ENCODE assay signal across 9 mouse cellular contexts in genomic region chr17:29034264-29034663, GRCm38 (mm10). TPM values are rescaled to one million over a fixed set of nuclear protein-coding genes. Genes with fewer than 3 reads are reported as not detected.
DNase-seq lines count a peak whose midpoint lies in the region; ATAC-seq and TF ChIP-seq lines count a peak whose summit lies in the region.
"Had no signal": no experiment of that assay in that cellular context is flagged by ENCODE, and none has a peak within 500 bp of the region (broad histone marks: within the 10 kb centered on the region; RNA-seq: fewer than 3 reads in every experiment).

No protein-coding gene starts in this region.

- intact Hi-C loops in heart, adult 2 months (cut with DNase I), result loop anchor here (5.0 kb wide), 1 partner anchor 342 kb away; the partner anchor contains the start of genes Mapk14 and Slc26a8

- TF ChIP-seq POLR2A in heart, adult 2 months (IDR thresholded peaks at IDR 0.05; ENCODE audit: insufficient read depth, low read depth, low read length), result no peak
- no peak; the same call in 1 of the 2 replicates for TF ChIP-seq POLR2A in CH12.LX (IDR thresholded peaks at IDR 0.05; ENCODE audit: low read depth, low read length)

- no peak for TF ChIP-seq RAD21 in CH12.LX (IDR thresholded peaks at IDR 0.05; ENCODE audit: low read depth, low read length)

- peak overlapping the region; percentile 74 for H3K4me2 ChIP-seq in CH12.LX (ENCODE audit: insufficient read depth, low read depth, poor library complexity, severe bottlenecking)
- H3K4me2 ChIP-seq in forebrain, embryonic 14.5 days (ENCODE audit: low read length), result peak overlapping the region; percentile 99
- peak overlapping the region; percentile 88 for H3K4me2 ChIP-seq in liver, embryonic 13.5 days

- no peaks in the 10 kb centered on the region for H3K27me3 ChIP-seq in heart, adult 2 months (ENCODE audit: control insufficient read depth, insufficient read depth, low read length)
- no peaks in the 10 kb centered on the region for H3K27me3 ChIP-seq in CH12.LX (replicated peaks)
- H3K27me3 ChIP-seq in forebrain, embryonic 14.5 days (replicated peaks; ENCODE audit: control insufficient read depth, insufficient read depth, low read length), result no peaks in the 10 kb centered on the region
- H3K27me3 ChIP-seq in liver, embryonic 13.5 days, result no peaks in the 10 kb centered on the region
- H3K27me3 ChIP-seq: Patski had no signal

- peak overlapping the region; percentile 83 for H3K4me3 ChIP-seq in heart, adult 2 months
- H3K4me3 ChIP-seq in CH12.LX (replicated peaks in 1 of 3; ENCODE audit: low read depth in 2 of 3, low read length in 2 of 3, poor library complexity in 1 of 3), result peak overlapping the region; percentile 64 to 91 (median 76)
- H3K4me3 ChIP-seq in forebrain, embryonic 14.5 days (ENCODE audit: low read depth, low read length), result peak overlapping the region; percentile 80
- H3K4me3 ChIP-seq in liver, embryonic 13.5 days (replicated peaks), result peak overlapping the region; percentile 79

- ATAC-seq in forebrain, embryonic 14.5 days, result no peak
- ATAC-seq in liver, embryonic 13.5 days (ENCODE audit: low read depth), result no peak
- ATAC-seq: Patski had no signal

- in situ Hi-C loops in CH12.LX (cut with MboI; ENCODE audit: low pct_ligation_motif_present, low pct_unique_long_range_greater_than_20kb, low sequenced_read_pairs), result no loop called here

- dilution Hi-C loops in CH12.LX (cut with MboI; ENCODE audit: extremely low pct_ligation_motif_present, extremely low pct_unique_long_range_greater_than_20kb, low sequenced_read_pairs), result no loop called here

- H3K36me3 ChIP-seq in heart, adult 2 months (ENCODE audit: control insufficient read depth, insufficient read depth, low read length), result peaks cover 39% of the 10 kb centered on the region
- peaks cover 25 to 40% of the 10 kb centered on the region in 2 experiments for H3K36me3 ChIP-seq in CH12.LX (replicated peaks in 1 of 2; ENCODE audit: control insufficient read depth in 1 of 2, insufficient read depth in 1 of 2, low read length in 1 of 2)
- H3K36me3 ChIP-seq in forebrain, embryonic 14.5 days (ENCODE audit: control insufficient read depth, insufficient read depth, low read length), result peaks cover 33% of the 10 kb centered on the region
- peaks cover 52% of the 10 kb centered on the region for H3K36me3 ChIP-seq in liver, embryonic 13.5 days

- H3K79me2 ChIP-seq in heart, adult 2 months (replicated peaks; ENCODE audit: control insufficient read depth, insufficient read depth, low read length), result peaks cover 6% of the 10 kb centered on the region
- peaks cover 66% of the 10 kb centered on the region for H3K79me2 ChIP-seq in CH12.LX (replicated peaks; ENCODE audit: control insufficient read depth, extremely low read depth, insufficient read depth, poor library complexity, severe bottlenecking)

- peaks cover 4% of the 10 kb centered on the region for H3K4me1 ChIP-seq in heart, adult 2 months (ENCODE audit: control insufficient read depth, insufficient read depth, low read length)
- H3K4me1 ChIP-seq in CH12.LX (ENCODE audit: control insufficient read depth in 1 of 2, insufficient read depth in 2 of 2), result peaks cover 6 to 31% of the 10 kb centered on the region in 2 experiments; a peak in 3 of 4 replicates
- H3K4me1 ChIP-seq in forebrain, embryonic 14.5 days (ENCODE audit: control insufficient read depth, insufficient read depth, low read length), result peaks cover 11% of the 10 kb centered on the region
- H3K4me1 ChIP-seq in liver, embryonic 13.5 days (replicated peaks), result peaks cover 57% of the 10 kb centered on the region

- TF ChIP-seq CTCF in heart, adult 2 months (IDR thresholded peaks at IDR 0.05), result no peak
- TF ChIP-seq CTCF in CH12.LX (conservative IDR thresholded peaks at IDR 0.05 in 1 of 2, IDR thresholded peaks at IDR 0.05 in 1 of 2; ENCODE audit: low read depth in 2 of 2, low read length in 2 of 2), result no peak

- no peak for DNase-seq in heart, adult 2 months
- DNase-seq in heart, postnatal 4 days, result no peak
- no peak for DNase-seq in CH12.LX (ENCODE audit: extremely low read depth)
- no peak for DNase-seq in forebrain, embryonic 14.5 days (ENCODE audit: low spot score)
- no peak for DNase-seq in liver, embryonic 13.5 days
- DNase-seq in urinary bladder, postnatal 14 days (ENCODE audit: low spot score), result no peak
- no peak for DNase-seq in urinary bladder, adult 18-20 months (ENCODE audit: low spot score in 2 of 2)
- no peak for DNase-seq in cerebellum, postnatal 25 days

- no peaks in the 10 kb centered on the region for H3K9me3 ChIP-seq in CH12.LX (replicated peaks; ENCODE audit: low read length)
- H3K9me3 ChIP-seq in forebrain, embryonic 14.5 days (replicated peaks; ENCODE audit: control insufficient read depth, low read length), result no peaks in the 10 kb centered on the region
- no peaks in the 10 kb centered on the region for H3K9me3 ChIP-seq in liver, embryonic 13.5 days (replicated peaks)

- peak overlapping the region; percentile 56 for H3K9ac ChIP-seq in heart, adult 2 months (ENCODE audit: low read depth, low read length)
- H3K9ac ChIP-seq in CH12.LX (ENCODE audit: insufficient read depth, low read depth), result peak overlapping the region; percentile 99
- peak overlapping the region; percentile 86 for H3K9ac ChIP-seq in forebrain, embryonic 14.5 days (ENCODE audit: low read length)
- H3K9ac ChIP-seq in liver, embryonic 13.5 days, result peak overlapping the region; percentile 92

- TF ChIP-seq EP300 in heart, adult 2 months (IDR thresholded peaks at IDR 0.05; ENCODE audit: insufficient read depth, low read depth, low read length), result no peak
- TF ChIP-seq EP300 in CH12.LX (IDR thresholded peaks at IDR 0.05; ENCODE audit: low read length), result no peak

- H3K27ac ChIP-seq in heart, adult 2 months, result peak overlapping the region; percentile 99
- H3K27ac ChIP-seq in CH12.LX (ENCODE audit: insufficient read depth, low read depth), result no peak overlapping the region
- H3K27ac ChIP-seq in forebrain, embryonic 14.5 days (ENCODE audit: low read depth, low read length), result no peak overlapping the region
- peak overlapping the region; percentile 97 for H3K27ac ChIP-seq in liver, embryonic 13.5 days

TF ChIP-seq in CH12.LX, 34 proteins besides CTCF, POLR2A, EP300 and RAD21:
- peak; percentile 34 for TF ChIP-seq SIN3A (IDR thresholded peaks at IDR 0.05; ENCODE audit: low read length)
- peak; percentile 36; the same call in 1 of the 2 replicates for TF ChIP-seq MXI1 (IDR thresholded peaks at IDR 0.05; ENCODE audit: low read depth, low read length)
- no peak for TF ChIP-seq JUN (IDR thresholded peaks at IDR 0.05; ENCODE audit: insufficient read depth, low read depth, low read length)
TF ChIP-seq in CH12.LX: peak in this region for 2.

RNA-seq across cellular contexts. Expression of gene Srsf3, which starts 1.8 kb away (rescaled TPM):
- 10 to 100 TPM; 64.5 to 84.9 TPM for total RNA-seq in heart, adult 2 months (2021)
- 84.5 and 104 TPM in 2 replicates for polyA plus RNA-seq in heart, adult 2 months (2012; rRNA removed)
- 100 to 1,000 TPM; 224 to 227 TPM for total RNA-seq in heart, postnatal 4 days (2021)
- total RNA-seq in CH12.LX (2012; rRNA removed) (171 and 266 TPM in 2 replicates), CH12.LX (2014; rRNA removed) (380 and 479 TPM in 2 replicates)
- polyA plus RNA-seq in CH12.LX (2012; ENCODE audit: insufficient read length, low read depth), result 687 and 712 TPM in 2 replicates
- 712 and 729 TPM in 2 replicates for polyA plus RNA-seq in forebrain, embryonic 14.5 days (2014; fragmentation: Nextera tagmentation; extraction: Ambion mirVana)
- 320 and 398 TPM in 2 replicates for polyA plus RNA-seq in liver, embryonic 13.5 days (2015; fragmentation: Nextera tagmentation; extraction: Ambion mirVana)

RNA-seq across cellular contexts. Expression of gene Stk38, which starts 26.5 kb away (rescaled TPM):
- total RNA-seq in heart, adult 2 months (2021), result 10 to 100 TPM; 29.5 to 32.5 TPM
- 41.6 and 50.5 TPM in 2 replicates for polyA plus RNA-seq in heart, adult 2 months (2012; rRNA removed)
- 10 to 100 TPM; 64.3 to 67.4 TPM for total RNA-seq in heart, postnatal 4 days (2021)
- total RNA-seq in CH12.LX (2012; rRNA removed), result 25.9 and 29.0 TPM in 2 replicates
- total RNA-seq in CH12.LX (2014; rRNA removed), result 56.0 and 56.4 TPM in 2 replicates
- polyA plus RNA-seq in CH12.LX (2012; ENCODE audit: insufficient read length, low read depth), result 50.9 and 56.0 TPM in 2 replicates
- polyA plus RNA-seq in forebrain, embryonic 14.5 days (2014; fragmentation: Nextera tagmentation; extraction: Ambion mirVana), result 81.7 and 94.8 TPM in 2 replicates
- polyA plus RNA-seq in liver, embryonic 13.5 days (2015; fragmentation: Nextera tagmentation; extraction: Ambion mirVana), result 38.4 and 44.6 TPM in 2 replicates

RNA-seq across cellular contexts. Expression of gene Cdkn1a, which starts 56.5 kb away (rescaled TPM):
- total RNA-seq in heart, adult 2 months (2021), result 100 to 1,000 TPM in 1 of 2 experiments, 10 to 100 TPM in 1; 56.4 to 156 TPM
- polyA plus RNA-seq in heart, adult 2 months (2012; rRNA removed), result 30.4 and 37.3 TPM in 2 replicates
- 10 to 100 TPM; 55.9 to 57.1 TPM for total RNA-seq in heart, postnatal 4 days (2021)
- total RNA-seq in CH12.LX (2012; rRNA removed) (25.3 and 37.5 TPM in 2 replicates), CH12.LX (2014; rRNA removed) (9.1 and 10.6 TPM in 2 replicates)
- polyA plus RNA-seq in CH12.LX (2012; ENCODE audit: insufficient read length, low read depth), result 55.0 and 59.1 TPM in 2 replicates
- 41.0 and 43.3 TPM in 2 replicates for polyA plus RNA-seq in forebrain, embryonic 14.5 days (2014; fragmentation: Nextera tagmentation; extraction: Ambion mirVana)
- polyA plus RNA-seq in liver, embryonic 13.5 days (2015; fragmentation: Nextera tagmentation; extraction: Ambion mirVana), result 8.6 and 10.1 TPM in 2 replicates

Comparison
In these comparisons a context has a peak if more than half of its experiments do, and no peak if none do; other contexts are left out.
1. H3K27ac ChIP-seq: peak in heart, adult 2 months (single experiment) and liver, embryonic 13.5 days (single experiment); none in CH12.LX (single experiment) and forebrain, embryonic 14.5 days (single experiment).
2. Peak in every context shown above with its lines, with median percentiles within 50 percentile points of each other: H3K4me3 ChIP-seq, H3K9ac ChIP-seq and H3K4me2 ChIP-seq.